Mouse (Mus musculus) cerebellum, adult 11 months (tissue): ENCODE results near the gene 1700030K09Rik.

Experiments
- DNase-seq: peaks from one replicate; pipeline ENCODE4 v3.0.0; 2022

Gene 1700030K09Rik

GRCm38 (mm10) chr8:72507505-72507904, 63.8 kb downstream of the 1700030K09Rik start:
- no peak for DNase-seq
